Comparison of ENCODE assay signal across 8 mouse cellular contexts in genomic region chr9:61380258-61381062, GRCm38 (mm10). TPM values are rescaled to one million over a fixed set of nuclear protein-coding genes. Genes with fewer than 3 reads are reported as not detected.
A peak's percentile ranks its signal among the peaks of the same experiment; 100 is the strongest.
DNase-seq lines count a peak whose midpoint lies in the region; ATAC-seq lines count a peak whose summit lies in the region.

No protein-coding gene starts in this region.

- no peak overlapping the region for H3K4me3 ChIP-seq in hindbrain, embryonic 11.5 days (ENCODE audit: low read depth, low read length)
- H3K4me3 ChIP-seq in midbrain, embryonic 14.5 days (replicated peaks; ENCODE audit: low read depth, low read length) = 0 out of 2 replicates have a peak overlapping the region, but pooled peaks have one; percentile 8

- H3K4me1 ChIP-seq in hindbrain, embryonic 11.5 days (replicated peaks; ENCODE audit: control insufficient read depth, insufficient read depth, low read length) = peaks cover 74% of the 10 kb centered on the region
- H3K4me1 ChIP-seq in midbrain, embryonic 14.5 days (ENCODE audit: control insufficient read depth, insufficient read depth, low read length) = peaks cover 94% of the 10 kb centered on the region

- H3K4me2 ChIP-seq in hindbrain, embryonic 11.5 days (replicated peaks; ENCODE audit: low read depth, low read length) = peak overlapping the region; percentile 14; the same call in 1 of the 2 replicates
- peak overlapping the region; percentile 97 for H3K4me2 ChIP-seq in midbrain, embryonic 14.5 days (ENCODE audit: low read length)

- peak; percentile 75 for DNase-seq in MN1 (ENCODE audit: low spot score)
- no peak for DNase-seq in hindbrain, embryonic 11.5 days (ENCODE audit: low spot score)
- peak; percentile 61 for DNase-seq in midbrain, embryonic 14.5 days
- DNase-seq in adrenal gland, adult 18-20 months (ENCODE audit: low spot score in 2 of 2) = no peak
- DNase-seq in frontal cortex, adult 2 months (ENCODE audit: extremely low spot score in 1 of 2, low spot score in 1 of 2) = no peak
- no peak for DNase-seq in urinary bladder, postnatal 10 days (ENCODE audit: low spot score)
- no peak for DNase-seq in spleen, postnatal 10 days (ENCODE audit: low spot score in 2 of 2)

- H3K36me3 ChIP-seq in hindbrain, embryonic 11.5 days (ENCODE audit: control insufficient read depth, insufficient read depth, low read length) = peaks cover 5% of the 10 kb centered on the region; the same call in 1 of the 2 replicates
- peaks cover 40% of the 10 kb centered on the region for H3K36me3 ChIP-seq in midbrain, embryonic 14.5 days (ENCODE audit: control insufficient read depth, insufficient read depth, low read length)

- H3K9ac ChIP-seq in hindbrain, embryonic 11.5 days (ENCODE audit: low read depth, low read length) = peak overlapping the region; percentile 12; the same call in 1 of the 2 replicates
- no peak overlapping the region; the same call in 1 of the 2 replicates for H3K9ac ChIP-seq in midbrain, embryonic 14.5 days (replicated peaks; ENCODE audit: low read length)

- ATAC-seq in common myeloid progenitor, adult 5-6 weeks (replicated peaks; ENCODE audit: low read depth, poor library complexity, severe bottlenecking) = peak; percentile 52
- peak; percentile 15 for ATAC-seq in hindbrain, embryonic 11.5 days (ENCODE audit: low FRiP score)
- ATAC-seq in midbrain, embryonic 14.5 days (ENCODE audit: low FRiP score, low TSS enrichment) = no peak

- H3K27ac ChIP-seq in hindbrain, embryonic 11.5 days (ENCODE audit: low read depth, low read length) = peak overlapping the region; percentile 31; the same call in 1 of the 2 replicates
- H3K27ac ChIP-seq in midbrain, embryonic 14.5 days (replicated peaks; ENCODE audit: low read depth, low read length) = peak overlapping the region; percentile 26; the same call in 1 of the 2 replicates

- H3K27me3 ChIP-seq in hindbrain, embryonic 11.5 days (ENCODE audit: control insufficient read depth, insufficient read depth, low read length) = no peaks in the 10 kb centered on the region
- H3K27me3 ChIP-seq in midbrain, embryonic 14.5 days (ENCODE audit: control insufficient read depth, insufficient read depth, low read length) = no peaks in the 10 kb centered on the region

- 31% methylated on average over 16 of the region's 18 CpGs for WGBS in hindbrain, embryonic 11.5 days
- 17% methylated on average over 18 of the region's 18 CpGs for WGBS in midbrain, embryonic 14.5 days

- H3K9me3 ChIP-seq in hindbrain, embryonic 11.5 days (ENCODE audit: control insufficient read depth, low read length) = no peaks in the 10 kb centered on the region
- H3K9me3 ChIP-seq in midbrain, embryonic 14.5 days (ENCODE audit: control insufficient read depth, low read length) = no peaks in the 10 kb centered on the region

RNA-seq across cellular contexts. Expression of gene Tle3, which starts 8.3 kb away (rescaled TPM):
- 42.9 and 67.2 TPM in 2 replicates for total RNA-seq in common myeloid progenitor, adult 5-6 weeks (2017)
- polyA plus RNA-seq in hindbrain, embryonic 11.5 days (2014; fragmentation: Nextera tagmentation; extraction: Ambion mirVana) = 33.7 and 36.7 TPM in 2 replicates
- polyA plus RNA-seq in midbrain, embryonic 14.5 days (2014; fragmentation: Nextera tagmentation; extraction: Ambion mirVana) = 36.4 and 43.8 TPM in 2 replicates
- 100 to 1,000 TPM; 104 to 148 TPM for total RNA-seq in adrenal gland, adult 18-20 months (2021)
- 48.1 and 53.7 TPM in 2 replicates for polyA plus RNA-seq in frontal cortex, adult 2 months (2012; rRNA removed)

Comparison
In these comparisons a context has a peak if more than half of its experiments do, and no peak if none do; other contexts are left out.
1. DNase-seq: peak in MN1 (single experiment) and midbrain, embryonic 14.5 days (single experiment); none in hindbrain, embryonic 11.5 days (single experiment), adrenal gland, adult 18-20 months (0 of 2), frontal cortex, adult 2 months (0 of 2), urinary bladder, postnatal 10 days (single experiment) and spleen, postnatal 10 days (0 of 2).